Mouse (Mus musculus) MEL (cell line): ENCODE measurements around the gene Tmem8.

Experiments used
- CTCF ChIP-seq, 3 experiments: IDR thresholded peaks in 2 of 3; conservative IDR thresholded peaks in 1 of 3; 2 replicates each; pipeline ENCODE4 v1.5.1; 2011 to 2012; ENCODE audit warnings: low read length in 3 of 3, low read depth in 2 of 3, mild to moderate bottlenecking in 2 of 3, improper control_type of control experiment in 1 of 3, inconsistent platforms in 1 of 3, mixed read lengths in 1 of 3, moderate library complexity in 1 of 3; ENCODE audit not compliant: control insufficient read depth in 1 of 3, insufficient read depth in 1 of 3, poor library complexity in 1 of 3, severe bottlenecking in 1 of 3
- GATA1 ChIP-seq: IDR thresholded peaks from 2 replicates; pipeline ENCODE4 v1.6.1; 2011; ENCODE audit warnings: low read depth, low read length, improper control_type of control experiment
- HCFC1 ChIP-seq: IDR thresholded peaks from 2 replicates; pipeline ENCODE4 v1.6.1; 2012; ENCODE audit warnings: low read depth, mild to moderate bottlenecking, inconsistent platforms, low read length, improper control_type of control experiment, moderate library complexity
- ZC3H11A ChIP-seq: IDR thresholded peaks from 2 replicates; pipeline ENCODE4 v1.6.1; 2012; ENCODE audit warnings: low read depth, mild to moderate bottlenecking, inconsistent platforms, low read length, improper control_type of control experiment

- no peak for TF ChIP-seq CTCF (IDR thresholded peaks at IDR 0.05 in 2 of 3, conservative IDR thresholded peaks at IDR 0.05 in 1 of 3; ENCODE audit: control insufficient read depth in 1 of 3, insufficient read depth in 1 of 3, low read depth in 2 of 3, low read length in 3 of 3, poor library complexity in 1 of 3, severe bottlenecking in 1 of 3)
- no peak for TF ChIP-seq GATA1
- no peak for TF ChIP-seq ZC3H11A
- TF ChIP-seq HCFC1 = 0 out of 2 replicates have a peak, but pooled peaks have one; percentile 34
These were observed 25.8 kb downstream of the Tmem8 start for GRCm38 (mm10) chr17:26138901-26139381.
